Mouse (Mus musculus) gonadal fat pad, adult 2 months (tissue): ENCODE results near the gene Hmgcs2. TPM values are rescaled to one million over a fixed set of nuclear protein-coding genes. Genes with fewer than 3 reads are reported as not detected.

Source experiments
- DNase-seq: peaks from one replicate; pipeline ENCODE4 v3.0.0-alpha.2; 2012; ENCODE audit warnings: low read depth
- polyA plus RNA-seq: library from polyadenylated mRNA; depleted of rRNA; stranded (reverse); fragments of >200 nt; gene quantifications from 2 replicates; pipeline ENCODE4 v1.2.3, GENCODE M21; 2012

Hmgcs2 gene
- polyA plus RNA-seq, 1 experiment, result 22.3 TPM

- DNase-seq, result no peak
These were observed 553 bp upstream of the Hmgcs2 start for GRCm38 (mm10) chr3:98279682-98280081.

GRCm38 (mm10) chr3:98280933-98281678 is 871 bp downstream of the Hmgcs2 start:
- DNase-seq, result no peak

- no peak for DNase-seq
These were observed 2.2 kb downstream of the Hmgcs2 start for GRCm38 (mm10) chr3:98282422-98282821.

GRCm38 (mm10) chr3:98283205-98283604 is 3.0 kb downstream of the Hmgcs2 start:
- no peak for DNase-seq

- DNase-seq, result no peak
These were observed 10.8 kb downstream of the Hmgcs2 start for GRCm38 (mm10) chr3:98291044-98291443.

- no peak for DNase-seq
These were observed 15.7 kb downstream of the Hmgcs2 start for GRCm38 (mm10) chr3:98295965-98296364.

- DNase-seq, result no peak
These were observed 19.3 kb downstream of the Hmgcs2 start for GRCm38 (mm10) chr3:98299391-98300100.

GRCm38 (mm10) chr3:98300266-98300665 is 20.0 kb downstream of the Hmgcs2 start:
- DNase-seq, result no peak

GRCm38 (mm10) chr3:98301761-98302160 is 21.5 kb downstream of the Hmgcs2 start:
- no peak for DNase-seq

GRCm38 (mm10) chr3:98308606-98309005 is 28.4 kb downstream of the Hmgcs2 start:
- DNase-seq, result no peak

- no peak for DNase-seq
These were observed 30.2 kb downstream of the Hmgcs2 start for GRCm38 (mm10) chr3:98310456-98310855.

- DNase-seq, result no peak
These were observed 32.6 kb downstream of the Hmgcs2 start for GRCm38 (mm10) chr3:98312867-98313266.

GRCm38 (mm10) chr3:98313294-98314155 is 33.3 kb downstream of the Hmgcs2 start:
- DNase-seq, result no peak

GRCm38 (mm10) chr3:98315181-98315580 is 34.9 kb downstream of the Hmgcs2 start:
- DNase-seq, result no peak

GRCm38 (mm10) chr3:98317143-98317542 is 36.9 kb downstream of the Hmgcs2 start:
- DNase-seq, result no peak

- DNase-seq, result no peak
These were observed 39.0 kb downstream of the Hmgcs2 start for GRCm38 (mm10) chr3:98319190-98319589.

GRCm38 (mm10) chr3:98322209-98322608 is 42.0 kb downstream of the Hmgcs2 start:
- no peak for DNase-seq

GRCm38 (mm10) chr3:98324235-98324634 is 44.0 kb downstream of the Hmgcs2 start:
- DNase-seq, result no peak

GRCm38 (mm10) chr3:98334010-98334409 is 53.8 kb downstream of the Hmgcs2 start:
- no peak for DNase-seq

- DNase-seq, result no peak
These were observed 55.1 kb downstream of the Hmgcs2 start for GRCm38 (mm10) chr3:98335331-98335730.

- no peak for DNase-seq
These were observed 55.7 kb downstream of the Hmgcs2 start for GRCm38 (mm10) chr3:98335886-98336285.
